Mouse (Mus musculus) adrenal gland, adult 2 months (tissue): ENCODE results near the gene Atp6v1g3. TPM values are rescaled to one million over a fixed set of nuclear protein-coding genes. Genes with fewer than 3 reads are reported as not detected.

Source experiments
- polyA plus RNA-seq: library from polyadenylated mRNA; depleted of rRNA; stranded (reverse); fragments of >200 nt; gene quantifications from 2 replicates; pipeline ENCODE4 v1.2.3, GENCODE M21; 2012; rRNA removed
- total RNA-seq, 2 experiments: library from RNA; stranded (reverse); gene quantifications; 2 replicates each; pipeline ENCODE4 v1.2.3; 2021

The Atp6v1g3 gene
- total and polyA plus RNA-seq, 3 experiments: not detected

Other genes with a start within 250 kb of the Atp6v1g3 start
- 1 to 10 TPM; 6.2 to 8.9 TPM for gene Ptprc, start 98.0 kb upstream of the Atp6v1g3 start, total RNA-seq
- gene Ptprc, start 98.0 kb upstream of the Atp6v1g3 start, polyA plus RNA-seq: 4.6 and 6.2 TPM in 2 replicates